Mouse (Mus musculus) regulatory T cell (primary cell): ENCODE data around the gene Gins2.

Experiments
- in situ Hi-C: fragments of 300-600 bp; cut with MboI, MseI; formaldehyde crosslinking; loops from one replicate; pipeline ENCODE4 v1.15.1; 2025; ENCODE audit warnings: high pct_unique_total_duplicates

The Gins2 gene

GRCm38 (mm10) chr8:120530954-120531656 is 58.0 kb downstream of the Gins2 start:
- in situ Hi-C loops = no loop called here

GRCm38 (mm10) chr8:120529226-120529625 is 59.9 kb downstream of the Gins2 start:
- in situ Hi-C loops = no loop called here
